Mouse (Mus musculus): ENCODE data around the gene Gm45785. TPM values are rescaled to one million over a fixed set of nuclear protein-coding genes. Genes with fewer than 3 reads are reported as not detected.

Gm45785 gene
- polyA plus RNA-seq, 1 experiment from 2014 or later: not detected

DNA sequence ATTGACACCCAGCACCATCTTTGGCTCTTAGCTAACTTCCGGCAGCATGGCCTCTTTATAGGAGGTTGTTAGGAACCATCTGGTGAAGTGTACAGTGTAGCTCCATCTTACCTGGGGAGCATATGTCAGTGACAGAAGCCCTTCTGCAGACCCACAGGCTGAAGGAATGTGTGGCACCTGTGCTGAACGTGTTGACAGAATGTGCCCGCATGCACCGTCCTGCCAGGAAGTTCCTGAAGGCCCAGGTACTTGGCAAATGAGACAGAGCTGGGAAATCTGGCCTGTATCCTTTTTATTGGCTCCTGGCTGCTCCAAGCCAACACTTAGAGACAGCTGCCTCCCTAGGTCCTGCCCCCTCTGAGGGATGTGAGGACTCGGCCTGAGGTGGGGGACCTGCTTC is 4.6 kb upstream of the Gm45785 start:
- H3K4me1 ChIP-seq (replicated peaks; ENCODE audit: control insufficient read depth, insufficient read depth, low read length): peaks cover 10% of the 10 kb centered on the region
- peaks cover 19% of the 10 kb centered on the region for H3K36me3 ChIP-seq (ENCODE audit: control insufficient read depth, insufficient read depth, low read length)
- WGBS: 87% methylated on average over 5 of the region's 5 CpGs
- H3K27ac ChIP-seq (ENCODE audit: low read length): no peak overlapping the region
- H3K9ac ChIP-seq (ENCODE audit: low read length): no peak overlapping the region
- H3K4me3 ChIP-seq (ENCODE audit: low read length): no peak overlapping the region
- H3K4me2 ChIP-seq (ENCODE audit: low read depth, low read length): no peak overlapping the region
- H3K9me3 ChIP-seq (ENCODE audit: control insufficient read depth, low read length): no peaks in the 10 kb centered on the region
- H3K27me3 ChIP-seq (ENCODE audit: control insufficient read depth, insufficient read depth, low read depth, low read length): no peaks in the 10 kb centered on the region
- no peak for ATAC-seq (ENCODE audit: low read depth)

DNA sequence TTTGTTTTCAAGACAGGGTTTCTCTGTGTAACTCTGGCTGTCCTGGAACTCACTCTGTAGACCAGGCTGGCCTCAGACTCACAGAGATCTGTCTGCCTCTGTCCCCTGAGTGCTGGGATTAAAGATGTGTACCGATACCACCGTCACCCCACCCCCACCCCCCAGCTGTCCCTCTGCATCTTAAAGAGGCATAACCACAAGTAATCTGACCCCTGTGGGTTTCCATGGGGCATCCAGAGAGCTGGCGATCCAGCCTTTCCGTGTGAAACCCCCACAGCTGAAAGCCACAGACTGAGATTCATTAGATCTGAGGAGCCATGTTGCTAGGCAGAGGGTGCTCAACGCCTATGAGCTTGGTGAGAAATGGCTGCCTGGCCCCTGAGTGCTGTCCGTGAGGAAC is 3.9 kb upstream of the Gm45785 start:
- Histone ChIP-seq H3K4me3 (ENCODE audit: low read length) (no peak overlapping the region), H3K9ac (ENCODE audit: low read length) (no peak overlapping the region), H3K4me1 (replicated peaks; ENCODE audit: control insufficient read depth, insufficient read depth, low read length) (peaks cover 15% of the 10 kb centered on the region), H3K36me3 (ENCODE audit: control insufficient read depth, insufficient read depth, low read length) (peaks cover 19% of the 10 kb centered on the region), H3K4me2 (ENCODE audit: low read depth, low read length) (no peak overlapping the region), H3K27me3 (ENCODE audit: control insufficient read depth, insufficient read depth, low read depth, low read length) (no peaks in the 10 kb centered on the region), H3K27ac (ENCODE audit: low read length) (no peak overlapping the region), H3K9me3 (ENCODE audit: control insufficient read depth, low read length) (no peaks in the 10 kb centered on the region)
- no peak for ATAC-seq (ENCODE audit: low read depth)
- 71% methylated on average over 6 of the region's 6 CpGs for WGBS

DNA sequence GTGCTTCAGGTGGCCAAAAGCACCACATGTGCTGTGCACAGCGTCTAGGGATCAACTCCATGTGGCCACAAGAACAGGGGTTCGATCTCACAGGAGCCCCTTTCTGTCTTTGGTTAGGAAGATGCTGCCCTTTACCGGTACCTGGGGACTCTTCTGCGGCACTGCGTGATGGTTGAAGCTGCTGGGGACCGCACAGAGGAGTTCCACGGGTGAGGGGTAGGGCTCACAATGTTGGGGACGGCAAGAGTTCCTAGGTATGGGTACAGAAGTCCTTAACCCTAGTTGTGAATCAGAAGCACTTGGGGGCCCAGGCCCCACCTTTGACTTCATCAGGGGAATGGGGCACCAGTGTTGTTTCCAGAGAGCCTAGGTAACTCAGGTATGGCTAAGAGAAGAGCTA is 2.6 kb upstream of the Gm45785 start:
- no peaks in the 10 kb centered on the region for H3K27me3 ChIP-seq (ENCODE audit: control insufficient read depth, insufficient read depth, low read depth, low read length)
- H3K4me1 ChIP-seq (replicated peaks; ENCODE audit: control insufficient read depth, insufficient read depth, low read length): peaks cover 17% of the 10 kb centered on the region
- H3K27ac ChIP-seq (ENCODE audit: low read length): no peak overlapping the region
- peak overlapping the region; percentile 98 for H3K4me2 ChIP-seq (ENCODE audit: low read depth, low read length)
- H3K36me3 ChIP-seq (ENCODE audit: control insufficient read depth, insufficient read depth, low read length): peaks cover 22% of the 10 kb centered on the region
- 92% methylated on average over 8 of the region's 8 CpGs for WGBS
- no peak overlapping the region for H3K9ac ChIP-seq (ENCODE audit: low read length)
- ATAC-seq (ENCODE audit: low read depth): no peak
- H3K4me3 ChIP-seq (ENCODE audit: low read length): no peak overlapping the region
- no peaks in the 10 kb centered on the region for H3K9me3 ChIP-seq (ENCODE audit: control insufficient read depth, low read length)

DNA sequence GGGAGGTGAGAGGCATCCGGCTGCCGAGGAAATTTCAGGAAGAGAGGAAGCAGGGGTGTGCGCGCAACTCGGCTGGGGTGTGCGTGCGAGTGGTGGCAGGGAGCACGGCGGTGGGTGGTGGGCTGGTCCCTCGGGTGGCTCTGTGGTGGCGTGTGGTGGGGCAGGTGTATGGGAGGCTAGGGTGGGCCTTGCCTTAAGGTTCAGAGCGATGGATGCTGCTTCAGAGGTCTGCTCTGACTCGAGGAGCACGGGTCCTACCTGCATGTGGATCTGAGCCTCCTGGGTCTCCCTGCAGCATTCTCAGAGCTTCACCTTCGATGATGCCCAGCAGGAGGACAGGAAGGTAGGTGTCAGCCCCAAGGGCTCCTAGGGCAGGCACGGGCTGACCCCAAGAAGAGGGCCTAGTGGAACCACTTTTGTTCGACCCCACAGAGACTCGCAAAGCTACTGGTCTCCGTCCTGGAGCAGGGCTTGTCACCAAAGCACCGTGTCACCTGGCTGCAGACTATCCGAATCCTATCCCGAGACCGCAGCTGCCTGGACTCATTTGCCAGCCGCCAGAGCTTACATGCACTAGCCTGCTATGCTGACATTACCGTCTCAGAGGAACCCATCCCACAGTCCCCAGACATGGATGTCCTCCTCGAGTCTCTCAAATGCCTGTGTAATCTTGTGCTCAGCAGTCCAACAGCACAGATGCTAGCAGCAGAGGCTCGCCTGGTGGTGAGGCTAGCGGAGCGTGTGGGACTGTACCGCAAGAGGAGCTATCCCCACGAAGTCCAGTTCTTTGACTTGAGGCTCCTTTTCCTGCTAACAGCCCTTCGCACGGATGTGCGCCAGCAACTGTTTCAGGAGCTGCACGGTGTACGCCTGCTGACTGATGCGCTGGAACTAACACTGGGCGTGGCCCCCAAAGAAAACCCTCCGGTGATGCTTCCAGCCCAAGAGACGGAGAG is 1.7 kb upstream of the Gm45785 start, which contains the start of gene Bet1l:
Bet1l (minus strand) TSS at position 28 of the 956 bp plus-strand sequence.
- peaks cover 17% of the 10 kb centered on the region for H3K4me1 ChIP-seq (replicated peaks; ENCODE audit: control insufficient read depth, insufficient read depth, low read length)
- 28% methylated on average over 40 of the region's 40 CpGs for WGBS
- peak within 1 kb of the TSS; percentile 83 for H3K9ac ChIP-seq (ENCODE audit: low read length)

DNA sequence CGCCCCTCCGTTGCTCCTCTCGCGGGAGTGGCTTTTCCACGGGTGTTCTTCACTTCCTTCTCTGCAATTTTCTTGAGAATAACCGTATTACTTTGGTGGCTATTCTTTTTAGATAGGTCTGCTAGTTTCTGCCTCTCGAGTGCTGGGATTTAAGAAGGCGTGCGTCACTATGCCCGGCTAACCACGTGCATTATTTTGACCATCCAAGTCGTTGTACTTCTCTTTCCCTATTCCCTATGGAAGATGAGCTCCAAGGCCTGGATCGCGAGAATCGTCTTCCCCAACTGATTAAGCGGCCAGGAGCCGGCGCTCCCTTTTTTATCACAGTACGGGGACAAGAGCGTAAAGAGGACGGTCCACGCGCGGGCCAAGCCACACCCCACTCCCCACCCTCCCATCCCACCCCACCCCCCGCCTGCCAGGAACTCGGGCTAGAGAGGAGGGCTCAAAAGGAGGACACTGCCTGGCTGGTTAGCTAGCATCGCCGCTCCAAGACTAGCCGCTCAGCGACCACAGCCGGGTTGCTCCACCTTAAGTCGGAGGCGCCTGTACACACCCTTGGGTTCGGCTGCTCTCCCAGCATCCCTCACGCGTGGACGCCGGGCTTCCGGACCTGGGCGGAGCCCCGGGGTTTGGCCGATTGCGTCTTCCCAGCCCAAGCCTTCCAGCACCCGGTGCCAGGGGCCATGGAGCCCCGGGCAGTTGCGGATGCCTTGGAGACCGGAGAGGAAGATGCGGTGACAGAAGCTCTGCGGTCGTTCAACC is 836 bp upstream of the Gm45785 start, which contains the start of gene Ric8a:
Ric8a (plus strand) TSS at position 173 of the 765 bp plus-strand sequence.
- H3K36me3 ChIP-seq (ENCODE audit: control insufficient read depth, insufficient read depth, low read length): peaks cover 29% of the 10 kb centered on the region
- peak; percentile 83 for ATAC-seq (ENCODE audit: low read depth)
- WGBS: under 1% methylated on average over 50 of the region's 50 CpGs
- peaks cover 17% of the 10 kb centered on the region for H3K4me1 ChIP-seq (replicated peaks; ENCODE audit: control insufficient read depth, insufficient read depth, low read length)
- peak within 1 kb of the TSS; percentile 83 for H3K9ac ChIP-seq (ENCODE audit: low read length)
- H3K27me3 ChIP-seq (ENCODE audit: control insufficient read depth, insufficient read depth, low read depth, low read length): no peaks in the 10 kb centered on the region
- no peaks in the 10 kb centered on the region for H3K9me3 ChIP-seq (ENCODE audit: control insufficient read depth, low read length)
- peak within 1 kb of the TSS; percentile 68 for H3K4me3 ChIP-seq (ENCODE audit: low read length)
- peak within 1 kb of the TSS; percentile 98 for H3K4me2 ChIP-seq (ENCODE audit: low read depth, low read length)
- peak within 1 kb of the TSS; percentile 95 for H3K27ac ChIP-seq (ENCODE audit: low read length)

More for the DNA sequence above, 1.7 kb upstream of the Gm45785 start, which contains the start of gene Bet1l:
- Histone ChIP-seq H3K27me3 (ENCODE audit: control insufficient read depth, insufficient read depth, low read depth, low read length) (no peaks in the 10 kb centered on the region), H3K27ac (ENCODE audit: low read length) (peak within 1 kb of the TSS; percentile 95), H3K4me2 (ENCODE audit: low read depth, low read length) (peak within 1 kb of the TSS; percentile 98), H3K36me3 (ENCODE audit: control insufficient read depth, insufficient read depth, low read length) (peaks cover 23% of the 10 kb centered on the region), H3K4me3 (ENCODE audit: low read length) (peak within 1 kb of the TSS; percentile 68), H3K9me3 (ENCODE audit: control insufficient read depth, low read length) (no peaks in the 10 kb centered on the region)
- peak; percentile 27 for ATAC-seq (ENCODE audit: low read depth)

DNA sequence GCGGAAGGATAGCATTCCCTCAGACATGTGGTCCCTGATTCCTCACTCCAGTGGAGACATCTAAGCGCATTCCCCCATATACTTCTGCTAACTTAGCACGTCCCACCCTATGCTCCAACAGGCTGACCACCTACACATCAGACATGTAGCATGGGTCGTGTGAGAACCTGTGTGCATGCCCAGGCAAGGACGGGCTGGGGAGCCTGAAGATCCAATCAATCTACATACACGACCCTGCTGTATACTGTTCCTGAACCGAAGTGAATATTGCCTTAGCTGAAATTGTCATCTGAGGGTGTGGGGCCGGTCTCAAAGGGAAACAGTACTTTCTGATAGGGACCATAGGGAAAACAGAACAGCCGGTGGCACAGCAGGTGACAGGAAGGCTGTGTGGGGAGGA is 950 bp downstream of the Gm45785 start:
- Histone ChIP-seq H3K4me1 (replicated peaks; ENCODE audit: control insufficient read depth, insufficient read depth, low read length) (peaks cover 17% of the 10 kb centered on the region), H3K27ac (ENCODE audit: low read length) (no peak overlapping the region; the same call in 1 of the 2 replicates), H3K4me2 (ENCODE audit: low read depth, low read length) (peak overlapping the region; percentile 98), H3K9me3 (ENCODE audit: control insufficient read depth, low read length) (no peaks in the 10 kb centered on the region), H3K27me3 (ENCODE audit: control insufficient read depth, insufficient read depth, low read depth, low read length) (no peaks in the 10 kb centered on the region), H3K9ac (ENCODE audit: low read length) (peak overlapping the region; percentile 83), H3K36me3 (ENCODE audit: control insufficient read depth, insufficient read depth, low read length) (peaks cover 28% of the 10 kb centered on the region), H3K4me3 (ENCODE audit: low read length) (peak overlapping the region; percentile 68)
- no peak for ATAC-seq (ENCODE audit: low read depth)
- WGBS: 67% methylated on average over 9 of the region's 9 CpGs

DNA sequence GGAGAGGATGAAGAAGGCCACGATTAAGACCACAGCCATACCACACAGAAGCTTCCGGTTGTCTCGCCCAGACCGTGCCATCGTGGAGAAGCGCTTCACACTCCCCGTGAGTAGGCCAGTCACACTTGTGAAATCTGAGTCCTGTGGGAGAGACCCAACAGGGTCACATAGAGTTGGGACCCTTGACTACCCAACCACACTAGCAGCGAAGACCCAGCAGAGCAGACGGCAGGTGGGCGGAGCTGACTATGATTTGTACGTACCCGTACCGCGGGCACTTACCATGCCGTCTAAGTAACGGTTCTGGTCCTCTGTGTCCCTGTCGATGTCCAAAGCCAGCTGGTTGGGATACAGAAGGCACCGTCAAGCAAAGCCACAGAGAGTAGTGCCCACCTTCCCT is 1.6 kb downstream of the Gm45785 start:
- Histone ChIP-seq H3K36me3 (ENCODE audit: control insufficient read depth, insufficient read depth, low read length) (peaks cover 26% of the 10 kb centered on the region), H3K27me3 (ENCODE audit: control insufficient read depth, insufficient read depth, low read depth, low read length) (no peaks in the 10 kb centered on the region), H3K27ac (ENCODE audit: low read length) (no peak overlapping the region), H3K9ac (ENCODE audit: low read length) (no peak overlapping the region), H3K4me2 (ENCODE audit: low read depth, low read length) (no peak overlapping the region), H3K9me3 (ENCODE audit: control insufficient read depth, low read length) (no peaks in the 10 kb centered on the region), H3K4me3 (ENCODE audit: low read length) (no peak overlapping the region), H3K4me1 (replicated peaks; ENCODE audit: control insufficient read depth, insufficient read depth, low read length) (peaks cover 17% of the 10 kb centered on the region)
- 90% methylated on average over 18 of the region's 18 CpGs for WGBS
- no peak for ATAC-seq (ENCODE audit: low read depth)

DNA sequence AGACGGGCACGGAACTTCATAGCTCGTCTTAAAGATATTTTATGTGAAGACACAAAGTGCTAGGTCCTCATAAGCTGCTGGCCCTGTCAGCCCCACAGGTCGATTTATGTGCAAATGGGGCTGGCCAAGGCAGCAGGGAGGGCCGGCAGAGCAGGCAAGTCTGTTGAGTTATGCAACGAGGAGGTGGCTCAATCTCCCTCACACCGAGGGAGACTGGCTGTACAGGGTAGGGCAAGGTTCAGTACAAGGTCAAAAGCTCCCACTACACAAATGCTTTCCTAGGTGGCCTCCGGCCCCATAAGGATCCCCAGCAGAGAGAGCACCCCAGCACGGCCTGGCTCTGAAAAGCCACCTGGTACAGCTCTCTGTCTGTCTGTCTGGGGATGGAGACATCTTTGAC is 2.7 kb downstream of the Gm45785 start:
- H3K9me3 ChIP-seq (ENCODE audit: control insufficient read depth, low read length): no peaks in the 10 kb centered on the region
- no peak overlapping the region for H3K4me2 ChIP-seq (ENCODE audit: low read depth, low read length)
- H3K36me3 ChIP-seq (ENCODE audit: control insufficient read depth, insufficient read depth, low read length): peaks cover 24% of the 10 kb centered on the region
- no peak overlapping the region for H3K4me3 ChIP-seq (ENCODE audit: low read length)
- H3K9ac ChIP-seq (ENCODE audit: low read length): no peak overlapping the region
- peaks cover 13% of the 10 kb centered on the region for H3K4me1 ChIP-seq (replicated peaks; ENCODE audit: control insufficient read depth, insufficient read depth, low read length)
- 81% methylated on average over 9 of the region's 9 CpGs for WGBS
- no peak overlapping the region for H3K27ac ChIP-seq (ENCODE audit: low read length)
- H3K27me3 ChIP-seq (ENCODE audit: control insufficient read depth, insufficient read depth, low read depth, low read length): no peaks in the 10 kb centered on the region
- ATAC-seq (ENCODE audit: low read depth): no peak

DNA sequence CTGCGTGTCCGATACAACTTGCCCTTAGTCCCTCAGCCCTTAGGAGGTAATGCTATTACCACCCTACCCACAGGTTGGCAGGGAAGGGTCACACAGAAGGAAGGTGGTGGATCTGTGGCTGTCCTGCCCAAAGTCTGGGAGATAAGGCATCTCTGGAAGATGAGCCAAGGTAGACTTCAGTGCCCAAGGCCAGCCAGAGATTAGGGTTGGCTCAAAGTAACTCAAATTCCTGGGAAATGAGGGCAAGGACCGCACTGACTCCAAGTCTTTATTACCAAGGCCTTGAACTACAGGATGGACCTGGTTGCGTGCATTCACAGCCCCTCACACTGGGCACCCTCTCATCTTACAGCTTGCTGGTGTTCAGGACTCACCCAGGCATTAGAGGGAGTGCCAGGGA is 4.2 kb downstream of the Gm45785 start:
- ATAC-seq (ENCODE audit: low read depth): no peak
- Histone ChIP-seq H3K27me3 (ENCODE audit: control insufficient read depth, insufficient read depth, low read depth, low read length) (no peaks in the 10 kb centered on the region), H3K27ac (ENCODE audit: low read length) (no peak overlapping the region), H3K36me3 (ENCODE audit: control insufficient read depth, insufficient read depth, low read length) (peaks cover 24% of the 10 kb centered on the region), H3K4me1 (replicated peaks; ENCODE audit: control insufficient read depth, insufficient read depth, low read length) (peaks cover 12% of the 10 kb centered on the region), H3K9me3 (ENCODE audit: control insufficient read depth, low read length) (no peaks in the 10 kb centered on the region), H3K9ac (ENCODE audit: low read length) (no peak overlapping the region), H3K4me3 (ENCODE audit: low read length) (no peak overlapping the region), H3K4me2 (ENCODE audit: low read depth, low read length) (no peak overlapping the region)
- 95% methylated on average over 4 of the region's 4 CpGs for WGBS

Measured in lung, embryonic 16.5 days (tissue).